Comparison of ENCODE assay signal across 11 mouse cellular contexts in the genomic region with DNA sequence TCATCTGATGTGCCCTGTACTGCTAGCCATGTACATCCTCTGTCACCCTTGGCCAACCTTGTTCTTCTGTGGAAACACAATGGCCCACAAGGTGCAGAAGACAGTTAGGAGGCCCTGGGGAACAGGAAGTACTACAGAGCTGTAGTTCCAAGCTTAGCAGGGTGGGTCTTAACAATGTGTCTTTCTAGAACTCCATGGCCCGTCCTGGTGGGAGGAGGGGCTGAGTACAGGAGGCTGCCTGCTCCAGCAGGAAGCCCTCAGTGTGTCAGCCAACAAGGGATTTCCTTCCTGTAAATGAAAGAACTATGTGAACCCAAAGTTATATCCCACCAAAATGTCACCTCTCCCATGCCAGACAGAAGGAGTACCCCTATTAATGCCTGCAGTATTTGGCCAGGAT.
DNase-seq lines count a peak whose midpoint lies in the region; ATAC-seq and TF ChIP-seq lines count a peak whose summit lies in the region.
"Had no signal": no experiment of that assay in that cellular context is flagged by ENCODE, and none has a peak within 500 bp of the region (broad histone marks: within the 10 kb centered on the region; RNA-seq: fewer than 3 reads in every experiment).

No protein-coding gene starts in this region.

- 0 out of 2 replicates have a peak, but pooled peaks have one; percentile 19 for ATAC-seq in intestine, postnatal 0 days
- ATAC-seq in lung, embryonic 14.5 days (ENCODE audit: insufficient read depth), result peak; percentile 41; the same call in 1 of the 2 replicates
- peak; percentile 63; the same call in 1 of the 2 replicates for ATAC-seq in stomach, postnatal 0 days (ENCODE audit: low FRiP score, low TSS enrichment)
- no peak for ATAC-seq in cerebellum, adult (ENCODE audit: insufficient number of reproducible peaks, low FRiP score, low TSS enrichment)
- no peak for ATAC-seq in hindbrain, embryonic 13.5 days (ENCODE audit: low FRiP score)
- ATAC-seq: midbrain, embryonic 15.5 days had no signal

- no peak for TF ChIP-seq CTCF in intestine, postnatal 0 days (IDR thresholded peaks at IDR 0.05; ENCODE audit: low read depth)
- no peak for TF ChIP-seq CTCF in lung, embryonic 14.5 days (IDR thresholded peaks at IDR 0.05; ENCODE audit: low read depth)
- no peak for TF ChIP-seq CTCF in stomach, postnatal 0 days (IDR thresholded peaks at IDR 0.05; ENCODE audit: low read depth)

- H3K27me3 ChIP-seq in intestine, postnatal 0 days (replicated peaks; ENCODE audit: control insufficient read depth, insufficient read depth, low read length), result no peaks in the 10 kb centered on the region
- H3K27me3 ChIP-seq in lung, embryonic 14.5 days (ENCODE audit: insufficient read depth, low read length), result no peaks in the 10 kb centered on the region
- H3K27me3 ChIP-seq in stomach, postnatal 0 days (ENCODE audit: control insufficient read depth, insufficient read depth, low read length), result no peaks in the 10 kb centered on the region
- H3K27me3 ChIP-seq in hindbrain, embryonic 13.5 days, result no peaks in the 10 kb centered on the region
- H3K27me3 ChIP-seq: liver, embryonic 15.5 days; midbrain, embryonic 15.5 days had no signal

- no peak overlapping the region for H3K4me2 ChIP-seq in intestine, postnatal 0 days (replicated peaks; ENCODE audit: low read depth)
- H3K4me2 ChIP-seq in lung, embryonic 14.5 days, result no peak overlapping the region
- H3K4me2 ChIP-seq in stomach, postnatal 0 days (replicated peaks; ENCODE audit: low read depth), result no peak overlapping the region
- H3K4me2 ChIP-seq in hindbrain, embryonic 13.5 days, result no peak overlapping the region
- H3K4me2 ChIP-seq: hindbrain, embryonic 14.5 days; liver, embryonic 15.5 days; midbrain, embryonic 15.5 days had no signal

- TF ChIP-seq EP300 in stomach, postnatal 0 days (optimal IDR thresholded peaks at IDR 0.05), result no peak

- H3K36me3 ChIP-seq in intestine, postnatal 0 days (ENCODE audit: control insufficient read depth, insufficient read depth), result no peaks in the 10 kb centered on the region
- H3K36me3 ChIP-seq in lung, embryonic 14.5 days (ENCODE audit: insufficient read depth), result no peaks in the 10 kb centered on the region
- H3K36me3 ChIP-seq in stomach, postnatal 0 days (ENCODE audit: control insufficient read depth, insufficient read depth, low read length), result no peaks in the 10 kb centered on the region
- no peaks in the 10 kb centered on the region for H3K36me3 ChIP-seq in hindbrain, embryonic 13.5 days
- H3K36me3 ChIP-seq: liver, embryonic 15.5 days; midbrain, embryonic 15.5 days had no signal

- H3K9ac ChIP-seq in intestine, postnatal 0 days (ENCODE audit: low read depth, low read length), result no peak overlapping the region
- no peak overlapping the region for H3K9ac ChIP-seq in lung, embryonic 14.5 days
- no peak overlapping the region for H3K9ac ChIP-seq in stomach, postnatal 0 days (ENCODE audit: low read length)
- no peak overlapping the region for H3K9ac ChIP-seq in hindbrain, embryonic 13.5 days
- H3K9ac ChIP-seq: hindbrain, embryonic 14.5 days; liver, embryonic 15.5 days; midbrain, embryonic 15.5 days had no signal

- no peak overlapping the region for H3K4me3 ChIP-seq in intestine, postnatal 0 days (ENCODE audit: low read depth, low read length)
- no peak overlapping the region for H3K4me3 ChIP-seq in lung, embryonic 14.5 days (ENCODE audit: low read depth, low read length)
- no peak overlapping the region for H3K4me3 ChIP-seq in stomach, postnatal 0 days (ENCODE audit: low read depth, low read length)
- no peak overlapping the region for H3K4me3 ChIP-seq in hindbrain, embryonic 13.5 days
- H3K4me3 ChIP-seq: liver, embryonic 15.5 days; midbrain, embryonic 15.5 days had no signal

- H3K27ac ChIP-seq in intestine, postnatal 0 days (ENCODE audit: low read depth, low read length), result no peak overlapping the region; the same call in 1 of the 2 replicates
- H3K27ac ChIP-seq in lung, embryonic 14.5 days (ENCODE audit: low read depth), result no peak overlapping the region
- H3K27ac ChIP-seq in stomach, postnatal 0 days (replicated peaks), result no peak overlapping the region
- no peak overlapping the region for H3K27ac ChIP-seq in hindbrain, embryonic 13.5 days
- H3K27ac ChIP-seq: hindbrain, embryonic 14.5 days; liver, embryonic 15.5 days; midbrain, embryonic 15.5 days had no signal

- H3K9me3 ChIP-seq in intestine, postnatal 0 days (ENCODE audit: control insufficient read depth), result no peaks in the 10 kb centered on the region
- no peaks in the 10 kb centered on the region for H3K9me3 ChIP-seq in lung, embryonic 14.5 days (ENCODE audit: low read depth, low read length)
- H3K9me3 ChIP-seq in stomach, postnatal 0 days (ENCODE audit: control insufficient read depth, low read length), result no peaks in the 10 kb centered on the region
- H3K9me3 ChIP-seq in hindbrain, embryonic 13.5 days, result no peaks in the 10 kb centered on the region
- H3K9me3 ChIP-seq: liver, embryonic 15.5 days; midbrain, embryonic 15.5 days had no signal

- WGBS in intestine, postnatal 0 days, result 18% methylated on average over 1 of the region's 1 CpGs
- 19% methylated on average over 1 of the region's 1 CpGs for WGBS in lung, embryonic 14.5 days
- 10% methylated on average over 1 of the region's 1 CpGs for WGBS in stomach, postnatal 0 days
- 59% methylated on average over 1 of the region's 1 CpGs for WGBS in hindbrain, embryonic 13.5 days

- DNase-seq in kidney, adult 8-10 months, result peak; percentile 24 to 35
- DNase-seq in kidney, adult 18-20 months, result no peak
- peak; percentile 56 for DNase-seq in lung, embryonic 14.5 days
- DNase-seq in stomach, postnatal 0 days (ENCODE audit: low spot score), result no peak
- DNase-seq: cerebellum, adult 9-11 months had no signal

- 0 out of 2 replicates have a peak, but pooled peaks cover 2% of the 10 kb centered on the region for H3K4me1 ChIP-seq in intestine, postnatal 0 days (replicated peaks; ENCODE audit: control insufficient read depth, insufficient read depth, low read length)
- H3K4me1 ChIP-seq in lung, embryonic 14.5 days (ENCODE audit: insufficient read depth), result peaks cover 19% of the 10 kb centered on the region
- H3K4me1 ChIP-seq in stomach, postnatal 0 days (replicated peaks; ENCODE audit: control insufficient read depth, insufficient read depth), result no peaks in the 10 kb centered on the region
- H3K4me1 ChIP-seq in hindbrain, embryonic 13.5 days (replicated peaks), result peaks cover 11% of the 10 kb centered on the region
- H3K4me1 ChIP-seq: liver, embryonic 15.5 days had no signal

Comparison
In these comparisons a context has a peak if more than half of its experiments do, and no peak if none do; other contexts are left out.
1. DNase-seq: peak in kidney, adult 8-10 months (2 of 2) and lung, embryonic 14.5 days (single experiment); none in kidney, adult 18-20 months (single experiment) and stomach, postnatal 0 days (single experiment).
2. ATAC-seq: peak in intestine, postnatal 0 days (single experiment), lung, embryonic 14.5 days (single experiment) and stomach, postnatal 0 days (single experiment); none in cerebellum, adult (single experiment) and hindbrain, embryonic 13.5 days (single experiment).